Mouse (Mus musculus): ENCODE data around the gene Zfp579. TPM values are rescaled to one million over a fixed set of nuclear protein-coding genes. Genes with fewer than 3 reads are reported as not detected.
"Not testable (repeated sequence)": the region's sequence is repeated elsewhere in the genome, so short reads cannot be mapped to it uniquely, and the experiment has no call there.

Gene Zfp579
- 10 to 100 TPM; 58.7 to 61.7 TPM for total RNA-seq (2021)

DNA sequence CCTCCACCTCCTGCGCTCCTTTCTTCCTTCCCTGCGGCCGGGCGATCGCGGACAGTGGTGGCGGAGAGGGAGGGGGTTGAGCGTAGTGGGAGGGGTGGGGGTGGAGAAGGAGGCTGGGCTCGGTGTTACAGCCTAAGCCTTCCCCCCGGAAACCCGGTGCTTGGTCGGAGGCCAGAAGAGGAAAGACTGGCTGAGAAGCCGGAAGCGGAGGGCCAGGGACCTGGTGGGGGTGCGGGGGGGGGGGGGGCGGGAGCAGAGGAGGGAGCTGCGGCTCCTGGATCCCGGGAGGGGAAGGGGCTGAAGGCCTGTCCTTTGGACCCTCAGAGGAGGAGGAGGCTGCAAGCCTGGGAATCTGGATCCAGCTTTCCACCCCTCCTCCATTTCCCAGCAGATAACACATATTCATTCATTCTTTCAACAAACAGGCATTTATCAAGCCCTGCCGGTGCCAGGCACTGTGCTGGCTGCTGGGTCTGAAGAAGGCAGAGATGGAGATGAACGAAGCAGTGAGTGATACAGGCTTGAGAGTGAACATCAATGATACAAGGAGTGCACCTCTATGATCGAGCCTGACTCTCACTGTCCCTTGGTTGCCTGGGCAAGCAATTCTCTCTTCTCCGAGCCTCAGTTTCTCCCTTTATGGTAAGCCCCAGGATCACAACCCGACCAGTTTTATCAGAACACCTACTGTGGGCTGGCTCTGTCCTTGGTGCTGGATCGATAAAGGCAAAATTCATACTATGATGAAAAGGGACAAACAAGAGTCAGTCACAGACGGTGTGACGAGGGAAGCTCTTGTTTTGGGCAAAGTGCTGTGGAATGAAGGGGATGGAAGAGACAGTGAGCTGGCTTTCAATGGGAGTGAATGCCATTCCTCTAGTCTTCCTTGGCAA, at the start of gene Zfp579:
Gene Zfp579, minus strand, starts transcription at position 156 of the 893 bp plus-strand sequence.
- peak; percentile 96 for DNase-seq
- intact Hi-C loops (cut with DNase I): no loop called here

DNA sequence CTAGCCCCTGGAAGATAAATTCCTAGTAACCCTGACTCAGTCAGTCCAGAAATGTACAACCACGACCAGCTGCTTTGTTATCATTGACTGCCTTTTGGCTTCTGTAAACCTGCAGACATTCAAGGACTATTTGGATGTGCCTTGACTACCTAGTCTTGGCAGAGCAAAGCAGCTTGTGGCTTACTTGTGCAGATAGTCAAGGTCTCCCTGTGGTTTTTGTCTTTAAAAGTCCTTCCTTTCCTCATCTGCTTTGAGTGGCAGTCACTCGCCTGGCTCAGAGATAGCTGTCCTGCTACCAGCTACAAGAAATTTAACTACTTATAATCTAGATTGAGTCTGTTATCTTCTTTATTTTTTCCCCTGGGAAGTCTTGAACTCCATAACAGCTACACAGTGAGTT, 49.0 kb upstream of the Zfp579 start:
- intact Hi-C loops (cut with DNase I): loop anchor here (10.0 kb wide), 1 partner anchor 110 kb away; no protein-coding TSS in a partner anchor
- DNase-seq: no peak

- no peak for DNase-seq
- intact Hi-C loops (cut with DNase I): no loop called here
Measured at GRCm38 (mm10) chr7:5038940-5039339, 43.0 kb upstream of the Zfp579 start.

GRCm38 (mm10) chr7:5038109-5038732, 42.3 kb upstream of the Zfp579 start, which contains the start of gene Zfp784:
Zfp784 (minus strand) TSS chr7:5038446.
- intact Hi-C loops (cut with DNase I): no loop called here

DNA sequence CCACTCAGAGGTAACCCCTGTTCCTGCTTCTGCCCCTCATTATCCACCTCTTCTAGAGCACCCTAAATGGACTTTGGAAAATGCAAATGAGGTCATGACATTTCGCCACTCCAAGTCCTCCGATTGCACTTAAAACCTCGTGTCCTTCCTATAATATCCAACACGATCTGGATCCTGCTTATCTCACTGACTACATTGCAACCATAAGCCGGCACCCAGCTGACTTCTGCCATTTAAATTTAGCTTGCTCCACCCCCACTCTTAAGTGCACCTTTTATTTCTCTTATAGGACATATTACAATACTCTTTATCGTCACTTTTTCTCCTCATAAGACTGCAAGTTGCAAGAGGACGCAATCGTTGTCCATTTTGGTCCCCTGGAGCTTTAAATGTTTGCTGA, 41.5 kb upstream of the Zfp579 start:
- DNase-seq: no peak
- intact Hi-C loops (cut with DNase I): no loop called here

More at GRCm38 (mm10) chr7:5038109-5038732, 42.3 kb upstream of the Zfp579 start, which contains the start of gene Zfp784:
- DNase-seq: peak; percentile 93

DNA sequence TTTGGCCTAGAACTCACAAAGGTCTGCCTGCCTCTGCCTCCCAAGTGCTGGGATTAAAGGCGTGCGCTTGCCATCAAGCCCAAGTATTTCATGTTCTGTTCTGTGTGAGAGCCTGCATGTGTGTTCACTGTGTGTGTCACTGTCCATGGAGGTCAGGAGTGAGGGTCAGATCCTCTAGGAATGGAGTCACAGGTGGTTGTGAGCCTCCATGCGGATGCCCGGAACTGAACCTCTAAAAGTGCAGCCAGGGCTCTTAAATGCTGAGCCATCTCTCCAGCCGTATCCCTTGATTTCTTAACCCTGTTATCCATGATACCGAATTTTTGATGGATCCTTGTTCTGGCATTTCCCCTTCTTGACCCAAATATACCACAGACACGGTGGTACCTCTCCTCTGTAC, 41.1 kb upstream of the Zfp579 start:
- no peak for DNase-seq
- intact Hi-C loops (cut with DNase I): no loop called here

GRCm38 (mm10) chr7:5036136-5036535, 40.2 kb upstream of the Zfp579 start:
- intact Hi-C loops (cut with DNase I): no loop called here

GRCm38 (mm10) chr7:5035628-5036027, 39.7 kb upstream of the Zfp579 start:
- DNase-seq: no peak

More at GRCm38 (mm10) chr7:5036136-5036535, 40.2 kb upstream of the Zfp579 start:
- DNase-seq: no peak

GRCm38 (mm10) chr7:5033818-5034217, 37.9 kb upstream of the Zfp579 start, which contains the start of gene 4632433K11Rik:
4632433K11Rik (plus strand) TSS chr7:5034118.
- intact Hi-C loops (cut with DNase I): no loop called here

More at GRCm38 (mm10) chr7:5035628-5036027, 39.7 kb upstream of the Zfp579 start:
- intact Hi-C loops (cut with DNase I): no loop called here

DNA sequence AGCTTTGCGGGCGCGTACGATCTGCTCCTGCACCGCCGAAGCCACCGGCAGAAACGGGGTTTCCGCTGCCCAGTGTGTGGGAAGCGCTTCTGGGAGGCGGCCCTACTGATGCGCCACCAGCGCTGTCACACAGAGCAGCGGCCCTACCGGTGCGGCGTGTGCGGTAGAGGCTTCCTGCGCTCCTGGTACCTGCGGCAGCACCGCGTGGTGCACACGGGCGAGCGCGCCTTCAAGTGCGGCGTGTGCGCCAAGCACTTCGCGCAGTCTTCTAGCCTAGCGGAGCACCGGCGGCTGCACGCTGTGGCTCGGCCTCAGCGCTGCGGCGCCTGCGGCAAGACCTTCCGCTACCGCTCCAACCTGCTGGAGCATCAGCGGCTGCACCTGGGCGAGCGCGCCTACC, 35.5 kb upstream of the Zfp579 start:
- intact Hi-C loops (cut with DNase I): no loop called here

More at GRCm38 (mm10) chr7:5033818-5034217, 37.9 kb upstream of the Zfp579 start, which contains the start of gene 4632433K11Rik:
- DNase-seq: no peak

DNA sequence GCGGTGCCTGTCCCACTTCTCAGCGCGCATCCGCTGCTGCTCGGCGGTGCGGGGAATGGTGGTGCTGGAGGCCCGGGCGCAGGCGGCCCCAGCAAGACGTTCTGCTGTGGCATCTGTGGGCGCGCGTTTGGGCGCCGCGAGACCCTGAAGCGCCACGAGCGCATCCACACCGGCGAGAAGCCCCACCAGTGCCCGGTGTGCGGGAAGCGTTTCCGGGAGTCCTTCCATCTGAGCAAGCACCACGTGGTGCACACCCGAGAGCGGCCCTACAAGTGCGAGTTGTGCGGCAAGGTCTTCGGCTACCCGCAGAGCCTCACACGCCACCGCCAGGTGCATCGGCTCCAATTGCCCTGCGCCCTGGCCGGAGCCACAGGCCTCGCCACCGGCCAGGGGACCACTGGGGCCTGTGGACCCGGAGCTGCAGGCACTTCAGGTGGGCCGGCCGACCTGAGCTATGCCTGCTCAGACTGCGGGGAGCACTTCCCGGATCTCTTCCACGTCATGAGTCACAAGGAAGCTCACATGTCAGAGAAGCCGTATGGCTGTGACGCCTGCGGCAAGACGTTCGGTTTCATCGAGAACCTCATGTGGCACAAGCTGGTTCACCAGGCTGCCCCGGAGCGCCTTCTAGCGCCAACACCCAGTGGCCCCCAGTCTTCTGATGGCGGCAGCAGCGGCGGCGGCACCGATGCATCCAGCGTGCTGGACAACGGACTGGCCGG, 34.8 kb upstream of the Zfp579 start:
- no peak for DNase-seq
- intact Hi-C loops (cut with DNase I): no loop called here

More for the DNA sequence above, 35.5 kb upstream of the Zfp579 start:
- no peak for DNase-seq

DNA sequence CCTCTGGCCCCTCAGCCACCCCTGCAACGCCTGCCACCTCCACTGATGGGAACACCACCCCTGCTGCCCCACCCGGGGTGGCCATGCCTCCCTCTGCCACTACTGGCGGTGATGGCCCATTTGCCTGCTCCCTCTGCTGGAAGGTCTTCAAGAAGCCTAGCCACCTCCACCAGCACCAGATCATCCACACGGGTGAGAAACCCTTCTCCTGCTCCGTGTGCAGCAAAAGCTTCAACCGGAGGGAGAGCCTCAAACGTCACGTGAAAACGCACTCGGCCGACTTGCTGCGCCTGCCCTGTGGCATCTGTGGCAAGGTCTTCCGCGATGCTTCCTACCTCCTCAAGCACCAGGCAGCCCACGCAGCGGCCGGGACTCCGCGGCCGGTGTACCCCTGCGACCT, 34.0 kb upstream of the Zfp579 start:
- intact Hi-C loops (cut with DNase I): no loop called here
- no peak for DNase-seq

DNA sequence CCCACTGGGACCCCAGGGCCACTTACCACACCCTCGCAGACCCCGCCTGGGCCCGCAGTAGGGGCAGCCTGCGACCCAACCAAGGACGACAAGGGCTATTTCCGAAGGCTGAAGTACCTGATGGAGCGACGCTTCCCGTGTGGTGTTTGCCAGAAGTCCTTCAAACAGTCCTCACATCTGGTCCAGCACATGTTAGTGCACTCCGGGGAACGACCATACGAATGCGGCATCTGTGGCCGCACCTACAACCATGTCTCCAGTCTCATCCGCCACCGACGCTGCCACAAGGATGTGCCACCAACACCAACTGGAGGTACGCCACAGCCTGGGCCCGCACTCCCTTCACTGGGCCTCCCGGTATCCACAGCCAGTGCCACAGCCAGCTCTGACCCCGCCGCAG, 33.6 kb upstream of the Zfp579 start:
- DNase-seq: no peak
- intact Hi-C loops (cut with DNase I): no loop called here

DNA sequence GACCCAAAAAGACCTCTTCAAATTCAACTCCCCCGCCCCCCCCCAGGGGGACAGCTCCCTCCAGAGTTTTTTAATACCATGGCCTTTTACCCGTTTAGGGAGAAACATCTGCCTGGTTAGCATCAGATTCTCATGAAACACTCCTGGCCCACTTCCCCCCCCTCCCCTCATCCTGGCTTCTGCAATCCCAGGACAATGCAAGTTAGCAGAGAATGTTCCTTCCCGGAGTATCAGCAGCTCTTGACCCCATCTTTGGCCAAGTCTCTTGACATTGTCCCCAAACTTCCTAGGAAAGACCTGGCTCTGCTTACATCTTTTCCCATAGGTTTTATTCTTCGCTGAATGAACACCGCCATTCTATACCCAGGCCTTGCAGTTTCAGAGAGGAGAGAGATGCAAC, 25.2 kb upstream of the Zfp579 start:
- intact Hi-C loops (cut with DNase I): no loop called here

DNA sequence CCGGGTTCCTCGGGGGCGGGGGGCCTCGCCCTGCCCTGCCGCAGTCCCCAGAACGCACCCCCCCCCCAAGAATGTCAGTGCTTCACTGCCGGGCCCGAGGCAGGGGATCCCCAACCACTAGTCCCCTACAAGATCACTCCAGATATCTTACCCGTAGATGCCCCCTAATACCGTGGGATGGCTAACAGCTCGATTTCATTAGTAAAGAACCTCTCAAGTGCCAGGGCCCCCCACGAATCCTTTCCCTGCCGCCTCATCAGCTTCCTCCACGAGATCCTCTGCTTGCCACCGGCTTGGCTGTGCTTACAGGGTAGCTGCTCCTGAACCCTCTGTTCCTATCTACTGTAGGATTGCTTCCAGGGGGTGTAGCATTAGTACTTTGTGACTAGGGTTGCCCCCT, 24.7 kb upstream of the Zfp579 start:
- intact Hi-C loops (cut with DNase I): no loop called here
- no peak for DNase-seq

More for the DNA sequence above, 25.2 kb upstream of the Zfp579 start:
- no peak for DNase-seq

- peak; percentile 99 for DNase-seq
- intact Hi-C loops (cut with DNase I): loop anchor here (5.0 kb wide), 1 partner anchor 32 kb away; the partner anchor contains the start of gene Zfp580
Measured at GRCm38 (mm10) chr7:5020000-5020681, 24.2 kb upstream of the Zfp579 start, which contains the start of the genes Zfp865 and Ccdc106. Zfp865 (plus strand) TSS chr7:5020376. Ccdc106 (plus strand) TSS chr7:5020553.

DNA sequence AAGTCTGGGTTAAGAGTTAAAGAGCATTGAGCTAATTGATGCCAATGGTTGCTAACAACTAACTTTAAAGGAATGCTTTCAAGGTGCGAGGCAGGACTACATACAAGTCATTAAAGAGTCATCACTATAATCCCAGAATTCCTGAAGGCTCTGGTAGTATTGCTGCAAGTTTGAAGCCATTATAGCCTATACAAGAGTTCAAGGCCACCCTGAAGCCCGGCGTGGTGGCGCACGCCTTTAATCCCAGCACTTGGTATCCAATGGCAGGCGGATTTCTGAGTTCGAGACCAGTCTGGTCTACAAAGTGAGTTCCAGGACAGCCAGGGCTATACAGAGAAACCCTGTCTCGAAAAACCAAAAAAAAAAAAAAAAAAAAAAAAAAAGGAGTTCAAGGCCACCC, 23.6 kb upstream of the Zfp579 start:
- not testable (repeated sequence) for DNase-seq
- intact Hi-C loops (cut with DNase I): loop anchor here (5.0 kb wide), 1 partner anchor 33 kb away; the partner anchor contains the start of gene Zfp580

DNA sequence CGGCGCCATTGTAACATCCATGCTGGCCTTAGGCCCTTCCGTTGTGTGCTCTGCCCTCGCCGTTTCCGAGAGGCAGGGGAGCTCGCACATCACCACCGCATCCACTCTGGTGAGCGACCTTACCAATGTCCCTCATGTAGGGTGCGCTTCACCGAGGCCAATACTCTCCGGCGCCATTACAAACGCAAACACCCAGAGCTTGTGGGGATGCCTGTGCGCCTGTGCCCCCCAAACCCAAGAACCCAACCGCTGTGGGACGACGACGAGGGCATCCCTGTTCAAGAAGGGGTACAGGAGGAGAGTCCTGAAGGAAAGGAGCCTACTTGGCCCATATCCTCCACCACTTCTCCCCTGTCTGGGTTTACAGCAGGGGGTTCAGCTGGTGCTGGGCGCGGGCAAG, 22.0 kb upstream of the Zfp579 start:
- DNase-seq: no peak
- intact Hi-C loops (cut with DNase I): loop anchor here (5.0 kb wide), 1 partner anchor 34 kb away; the partner anchor contains the start of gene Zfp580

DNA sequence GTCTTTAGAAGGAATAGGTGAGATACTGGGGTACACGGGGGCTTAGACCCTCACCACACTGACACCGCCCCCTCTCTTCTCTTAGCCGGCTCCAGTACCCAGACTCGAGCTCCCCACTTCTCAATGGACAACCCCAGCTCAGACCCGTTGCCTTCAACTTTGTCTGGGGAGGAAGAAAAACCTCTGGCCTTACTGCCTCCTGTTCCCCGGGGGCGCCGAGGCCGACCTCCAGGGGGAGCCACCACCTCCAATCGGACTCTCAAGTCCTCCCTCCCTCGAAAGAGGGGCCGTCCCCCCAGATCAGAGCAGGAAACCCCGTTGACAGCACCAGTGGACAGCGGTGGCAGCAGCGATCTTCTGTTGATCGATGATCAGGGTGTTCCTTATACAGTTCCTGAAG, 21.4 kb upstream of the Zfp579 start:
- DNase-seq: no peak
- intact Hi-C loops (cut with DNase I): loop anchor here (5.0 kb wide), 1 partner anchor 35 kb away; the partner anchor contains the start of gene Zfp580

GRCm38 (mm10) chr7:5016920-5017319, 21.0 kb upstream of the Zfp579 start:
- DNase-seq: no peak
- intact Hi-C loops (cut with DNase I): loop anchor here (5.0 kb wide), 1 partner anchor 35 kb away; the partner anchor contains the start of gene Zfp580

Measured in left cerebral cortex, postnatal 4 days (tissue).